Mouse (Mus musculus): ENCODE data around the gene Hpn. TPM values are rescaled to one million over a fixed set of nuclear protein-coding genes. Genes with fewer than 3 reads are reported as not detected.

The Hpn gene
- polyA plus RNA-seq, 1 experiment from 2014 or later = 0.10 TPM

- no peaks in the 10 kb centered on the region for H3K27me3 ChIP-seq
- ATAC-seq (no peak), DNase-seq (ENCODE audit: low read depth, low spot score) (no peak)
- POLR2A ChIA-PET = no interaction called here
- CTCF ChIA-PET = no interaction called here
- no peak for TF ChIP-seq CTCF (IDR thresholded peaks at IDR 0.05)
- in situ Hi-C loops (cut with MboI; ENCODE audit: low pct_unique_long_range_greater_than_20kb) = no loop called here
Measured at GRCm38 (mm10) chr7:31125116-31125515, 10.0 kb upstream of the Hpn start.

DNA sequence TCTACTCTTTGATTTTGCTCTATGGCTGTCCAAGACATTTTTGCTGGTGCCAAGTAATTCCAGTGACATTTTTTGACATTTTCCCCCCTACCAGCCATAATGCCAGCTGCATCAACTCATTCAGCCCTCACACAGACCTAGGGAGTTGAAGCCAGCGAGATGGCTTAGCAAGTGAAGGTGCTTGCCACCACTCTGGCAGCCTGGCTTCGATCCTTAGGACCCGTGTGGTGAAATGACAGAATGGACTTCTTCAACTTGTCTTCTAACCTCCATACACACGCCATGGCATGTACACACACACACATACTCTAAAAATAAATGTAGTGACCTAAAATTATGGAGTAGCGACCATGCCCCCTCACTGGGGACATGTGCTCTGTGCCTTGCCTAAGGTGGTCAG, 9.3 kb upstream of the Hpn start:
- H3K27me3 ChIP-seq = no peaks in the 10 kb centered on the region
- no peak for ATAC-seq
- DNase-seq (ENCODE audit: low read depth, low spot score) = no peak
- ChIA-PET CTCF (no interaction called here), POLR2A (no interaction called here)
- in situ Hi-C loops (cut with MboI; ENCODE audit: low pct_unique_long_range_greater_than_20kb) = no loop called here
- TF ChIP-seq CTCF (IDR thresholded peaks at IDR 0.05) = no peak

GRCm38 (mm10) chr7:31123697-31124096, 8.6 kb upstream of the Hpn start:
- POLR2A ChIA-PET = no interaction called here
- in situ Hi-C loops (cut with MboI; ENCODE audit: low pct_unique_long_range_greater_than_20kb) = no loop called here
- TF ChIP-seq CTCF (IDR thresholded peaks at IDR 0.05) = no peak
- H3K27me3 ChIP-seq = no peaks in the 10 kb centered on the region
- DNase-seq (ENCODE audit: low read depth, low spot score) (no peak), ATAC-seq (no peak)
- CTCF ChIA-PET = no interaction called here

- ATAC-seq = no peak
- POLR2A ChIA-PET = no interaction called here
- no peak for TF ChIP-seq CTCF (IDR thresholded peaks at IDR 0.05)
- DNase-seq (ENCODE audit: low read depth, low spot score) = no peak
- H3K27me3 ChIP-seq = no peaks in the 10 kb centered on the region
- CTCF ChIA-PET = no interaction called here
- in situ Hi-C loops (cut with MboI; ENCODE audit: low pct_unique_long_range_greater_than_20kb) = no loop called here
Measured at GRCm38 (mm10) chr7:31122641-31123631, 7.8 kb upstream of the Hpn start.

GRCm38 (mm10) chr7:31119556-31119955, 4.5 kb upstream of the Hpn start:
- no peaks in the 10 kb centered on the region for H3K27me3 ChIP-seq
- ATAC-seq (no peak), DNase-seq (ENCODE audit: low read depth, low spot score) (no peak)
- CTCF ChIA-PET = interaction anchor here (0.7 to 0.9 kb wide), 2 partner anchors 12 to 16 kb away, joined by 3 read pairs; no protein-coding TSS in a partner anchor
- POLR2A ChIA-PET = interaction anchor here (0.6 kb wide), 1 partner anchor 455 kb away, joined by 10 read pairs; the partner anchor contains the start of gene Haus5
- no peak for TF ChIP-seq CTCF (IDR thresholded peaks at IDR 0.05)
- in situ Hi-C loops (cut with MboI; ENCODE audit: low pct_unique_long_range_greater_than_20kb) = no loop called here

DNA sequence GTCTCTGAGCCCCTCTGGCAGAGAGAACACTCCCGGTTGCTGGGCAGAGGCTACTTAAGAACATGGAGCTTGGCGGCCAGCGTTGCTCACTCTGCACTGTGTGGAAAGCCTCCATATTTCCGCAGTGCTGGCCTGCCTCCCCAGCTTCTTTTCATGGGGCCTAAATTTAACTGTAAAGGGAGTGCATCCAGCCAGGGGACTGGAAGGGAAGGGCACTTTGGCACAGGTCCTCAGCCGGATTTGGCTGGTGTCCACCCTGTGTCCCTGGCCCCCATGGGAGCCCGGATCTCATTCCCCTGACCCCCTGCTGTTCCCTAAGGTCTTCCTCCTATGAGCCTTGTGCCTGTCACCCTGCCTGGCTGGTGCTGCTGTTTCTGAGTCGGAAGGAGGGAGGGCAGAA, 3.4 kb upstream of the Hpn start:
- ChIA-PET POLR2A (no interaction called here), CTCF (interaction anchor here (0.9 kb wide), 1 partner anchor 13 kb away, joined by 4 read pairs; no protein-coding TSS in a partner anchor)
- DNase-seq (ENCODE audit: low read depth, low spot score) (no peak), ATAC-seq (no peak)
- H3K27me3 ChIP-seq = no peaks in the 10 kb centered on the region
- in situ Hi-C loops (cut with MboI; ENCODE audit: low pct_unique_long_range_greater_than_20kb) = no loop called here
- TF ChIP-seq CTCF (IDR thresholded peaks at IDR 0.05) = no peak

GRCm38 (mm10) chr7:31117465-31117864, 2.4 kb upstream of the Hpn start:
- DNase-seq (ENCODE audit: low read depth, low spot score) (no peak), ATAC-seq (no peak)
- in situ Hi-C loops (cut with MboI; ENCODE audit: low pct_unique_long_range_greater_than_20kb) = no loop called here
- TF ChIP-seq CTCF (IDR thresholded peaks at IDR 0.05) = no peak
- CTCF ChIA-PET = no interaction called here
- H3K27me3 ChIP-seq = no peaks in the 10 kb centered on the region
- POLR2A ChIA-PET = no interaction called here

- POLR2A ChIA-PET = no interaction called here
- CTCF ChIA-PET = no interaction called here
- in situ Hi-C loops (cut with MboI; ENCODE audit: low pct_unique_long_range_greater_than_20kb) = no loop called here
- no peaks in the 10 kb centered on the region for H3K27me3 ChIP-seq
- ATAC-seq (no peak), DNase-seq (ENCODE audit: low read depth, low spot score) (no peak)
- no peak for TF ChIP-seq CTCF (IDR thresholded peaks at IDR 0.05)
Measured at GRCm38 (mm10) chr7:31116721-31117145, 1.6 kb upstream of the Hpn start.

GRCm38 (mm10) chr7:31115587-31116043, 525 bp upstream of the Hpn start:
- H3K27me3 ChIP-seq = no peaks in the 10 kb centered on the region
- DNase-seq (ENCODE audit: low read depth, low spot score) (no peak), ATAC-seq (no peak)
- TF ChIP-seq CTCF (IDR thresholded peaks at IDR 0.05) = no peak
- POLR2A ChIA-PET = interaction anchor here (0.7 kb wide), 1 partner anchor 11 kb away, joined by 3 read pairs; no protein-coding TSS in a partner anchor
- CTCF ChIA-PET = no interaction called here
- in situ Hi-C loops (cut with MboI; ENCODE audit: low pct_unique_long_range_greater_than_20kb) = no loop called here

- H3K27me3 ChIP-seq = no peaks in the 10 kb centered on the region
- ChIA-PET POLR2A (no interaction called here), CTCF (no interaction called here)
- no peak for TF ChIP-seq CTCF (IDR thresholded peaks at IDR 0.05)
- DNase-seq (ENCODE audit: low read depth, low spot score) (no peak), ATAC-seq (no peak)
- in situ Hi-C loops (cut with MboI; ENCODE audit: low pct_unique_long_range_greater_than_20kb) = no loop called here
Measured at GRCm38 (mm10) chr7:31114646-31115045, 444 bp downstream of the Hpn start.

DNA sequence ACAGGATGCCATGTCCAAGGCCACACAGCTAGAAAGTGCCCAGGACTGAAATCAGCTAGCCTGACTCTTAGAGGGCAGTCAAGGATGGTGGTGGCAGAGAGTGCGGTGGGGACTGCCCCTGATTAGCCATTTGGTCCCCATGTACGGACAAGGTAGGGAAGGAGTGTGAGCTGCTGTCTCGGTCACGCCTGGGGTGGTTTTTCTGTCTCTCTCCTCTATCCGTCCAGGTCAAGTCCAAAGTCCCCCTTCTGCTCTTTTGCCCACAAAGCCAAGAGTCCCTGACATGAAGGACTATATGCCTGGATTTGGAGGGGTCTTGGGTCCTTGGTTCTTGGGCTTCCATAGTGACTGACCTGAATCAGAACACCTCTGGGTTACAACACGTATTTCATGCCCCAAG, 1.3 kb downstream of the Hpn start:
- ChIA-PET CTCF (interaction anchor here (1.2 kb wide), 1 partner anchor 10 kb away, joined by 5 read pairs; no protein-coding TSS in a partner anchor), POLR2A (no interaction called here)
- no peaks in the 10 kb centered on the region for H3K27me3 ChIP-seq
- no peak for ATAC-seq
- DNase-seq (ENCODE audit: low read depth, low spot score) = no peak
- TF ChIP-seq CTCF (IDR thresholded peaks at IDR 0.05) = no peak
- in situ Hi-C loops (cut with MboI; ENCODE audit: low pct_unique_long_range_greater_than_20kb) = no loop called here

Data from Patski (cell line).